Mouse (Mus musculus) neural tube, embryonic 14.5 days (tissue): ENCODE data around the gene Gm17617. TPM values are rescaled to one million over a fixed set of nuclear protein-coding genes. Genes with fewer than 3 reads are reported as not detected.

Experiments used
- ATAC-seq: fragments of 200-750 bp; cut with Nextera tagmentation; 2 replicates; pipeline ENCODE4 v1.8.0; 2017; ENCODE audit warnings: low read depth, mild to moderate bottlenecking, moderate TSS enrichment, moderate library complexity
- H3K27ac ChIP-seq: fragments of 300-500 bp; sonication (generic); 2 replicates; pipeline ENCODE4 v1.5.1; 2014; ENCODE audit warnings: low read depth, mild to moderate bottlenecking, control low read depth, low read length, moderate library complexity, mixed read lengths
- H3K27me3 ChIP-seq: fragments of 300-500 bp; sonication (generic); 2 replicates; pipeline ENCODE4 v1.6.1; 2014; ENCODE audit warnings: low read length; ENCODE audit not compliant: control insufficient read depth, insufficient read depth
- H3K36me3 ChIP-seq: fragments of 300-500 bp; sonication (generic); 2 replicates; pipeline ENCODE4 v1.6.1; 2014; ENCODE audit warnings: low read length, mixed read lengths; ENCODE audit not compliant: control insufficient read depth, insufficient read depth
- H3K4me1 ChIP-seq: fragments of 300-500 bp; sonication (generic); 2 replicates; pipeline ENCODE4 v1.6.1; 2014; ENCODE audit warnings: low read length; ENCODE audit not compliant: control insufficient read depth, insufficient read depth
- H3K4me2 ChIP-seq: fragments of 300-500 bp; sonication (generic); 2 replicates; pipeline ENCODE4 v1.6.1; 2014; ENCODE audit warnings: mild to moderate bottlenecking, low read depth, low read length, control low read depth
- H3K4me3 ChIP-seq: fragments of 300-500 bp; sonication (generic); 2 replicates; pipeline ENCODE4 v1.5.1; 2014; ENCODE audit warnings: low read depth, low read length, control low read depth, mixed read lengths
- H3K9ac ChIP-seq: fragments of 300-500 bp; sonication (generic); replicated peaks from 2 replicates; pipeline ENCODE4 v1.6.1; 2014; ENCODE audit warnings: low read depth, mild to moderate bottlenecking, control low read depth, low read length, mixed read lengths
- H3K9me3 ChIP-seq: fragments of 300-500 bp; sonication (generic); 2 replicates; pipeline ENCODE4 v1.6.1; 2016; ENCODE audit warnings: low read length; ENCODE audit not compliant: control insufficient read depth
- WGBS: fragments of 180-500 bp; shearing (Covaris S2); extraction: QIAGEN DNeasy Blood & Tissue Kit; methylation state at CpG from one replicate; pipeline ENCODE4 v1.1.7; 2014; 5-methylcytosine and 5-hydroxymethylcytosine counted together
- polyA plus RNA-seq: library from polyadenylated mRNA; unstranded; fragments of >200 nt; fragmentation: Nextera tagmentation; extraction: Ambion mirVana; gene quantifications from 2 replicates; pipeline ENCODE4 v1.2.1, GENCODE M21; 2014

Gene Gm17617
- polyA plus RNA-seq, 1 experiment from 2014 or later: not detected

- H3K9me3 ChIP-seq: no peaks in the 10 kb centered on the region
- no peak overlapping the region for H3K27ac ChIP-seq
- H3K9ac ChIP-seq: no peak overlapping the region
- no peak for ATAC-seq
- H3K4me2 ChIP-seq: no peak overlapping the region
- H3K36me3 ChIP-seq: no peaks in the 10 kb centered on the region
- WGBS: 88% methylated on average over 5 of the region's 5 CpGs
- no peaks in the 10 kb centered on the region; the same call in 1 of the 2 replicates for H3K27me3 ChIP-seq
- no peaks in the 10 kb centered on the region; the same call in 1 of the 2 replicates for H3K4me1 ChIP-seq
- no peak overlapping the region for H3K4me3 ChIP-seq
These were observed 20.6 kb upstream of the Gm17617 start for GRCm38 (mm10) chr13:55153951-55154350.

- WGBS: under 1% methylated on average over 64 of the region's 68 CpGs
- ATAC-seq: peak; percentile 44
- no peak within 1 kb of the TSS for H3K27ac ChIP-seq
These were observed 19.5 kb upstream of the Gm17617 start, which contains the start of gene Fgfr4 for GRCm38 (mm10) chr13:55152621-55153415. Gene Fgfr4 (plus strand): TSS chr13:55152640.

GRCm38 (mm10) chr13:55140271-55140670, 6.9 kb upstream of the Gm17617 start:
- no peaks in the 10 kb centered on the region for H3K9me3 ChIP-seq
- 75% methylated on average over 2 of the region's 2 CpGs for WGBS
- no peak overlapping the region for H3K9ac ChIP-seq
- no peaks in the 10 kb centered on the region for H3K27me3 ChIP-seq
- ATAC-seq: no peak
- no peak overlapping the region for H3K4me2 ChIP-seq
- H3K4me1 ChIP-seq: no peaks in the 10 kb centered on the region
- no peak overlapping the region for H3K4me3 ChIP-seq
- H3K36me3 ChIP-seq: no peaks in the 10 kb centered on the region
- H3K27ac ChIP-seq: no peak overlapping the region

More at GRCm38 (mm10) chr13:55152621-55153415, 19.5 kb upstream of the Gm17617 start, which contains the start of gene Fgfr4:
- Histone ChIP-seq H3K9ac (peak within 1 kb of the TSS; percentile 52), H3K4me2 (peak within 1 kb of the TSS; percentile 96), H3K9me3 (no peaks in the 10 kb centered on the region), H3K4me1 (no peaks in the 10 kb centered on the region; the same call in 1 of the 2 replicates), H3K4me3 (peak within 1 kb of the TSS; percentile 34), H3K36me3 (no peaks in the 10 kb centered on the region), H3K27me3 (no peaks in the 10 kb centered on the region; the same call in 1 of the 2 replicates)

- ATAC-seq: no peak
- H3K27me3 ChIP-seq: no peaks in the 10 kb centered on the region
- 3% methylated on average over 5 of the region's 5 CpGs for WGBS
- no peaks in the 10 kb centered on the region for H3K9me3 ChIP-seq
- no peak overlapping the region for H3K9ac ChIP-seq
- H3K4me1 ChIP-seq: no peaks in the 10 kb centered on the region
- H3K27ac ChIP-seq: no peak overlapping the region
- no peak overlapping the region for H3K4me2 ChIP-seq
- peaks cover 23% of the 10 kb centered on the region for H3K36me3 ChIP-seq
- no peak overlapping the region for H3K4me3 ChIP-seq
These were observed 2.0 kb upstream of the Gm17617 start for GRCm38 (mm10) chr13:55135382-55135781.

GRCm38 (mm10) chr13:55124903-55125302, 8.4 kb downstream of the Gm17617 start:
- no peaks in the 10 kb centered on the region for H3K27me3 ChIP-seq
- H3K9me3 ChIP-seq: no peaks in the 10 kb centered on the region
- no peak overlapping the region for H3K4me2 ChIP-seq
- H3K4me1 ChIP-seq: no peaks in the 10 kb centered on the region
- ATAC-seq: no peak
- H3K27ac ChIP-seq: no peak overlapping the region
- H3K4me3 ChIP-seq: no peak overlapping the region
- 93% methylated on average over 6 of the region's 6 CpGs for WGBS
- H3K9ac ChIP-seq: no peak overlapping the region
- peaks cover 21% of the 10 kb centered on the region for H3K36me3 ChIP-seq

GRCm38 (mm10) chr13:55114375-55114774, 19.0 kb downstream of the Gm17617 start:
- ATAC-seq: no peak
- Histone ChIP-seq H3K27ac (no peak overlapping the region), H3K9me3 (no peaks in the 10 kb centered on the region), H3K36me3 (peaks cover 17% of the 10 kb centered on the region), H3K9ac (no peak overlapping the region), H3K4me1 (no peaks in the 10 kb centered on the region), H3K4me3 (no peak overlapping the region), H3K4me2 (no peak overlapping the region), H3K27me3 (no peaks in the 10 kb centered on the region)
- WGBS: 90% methylated on average over 6 of the region's 6 CpGs

GRCm38 (mm10) chr13:55107694-55108093, 25.7 kb downstream of the Gm17617 start:
- no peaks in the 10 kb centered on the region for H3K27me3 ChIP-seq
- no peaks in the 10 kb centered on the region for H3K36me3 ChIP-seq
- H3K4me3 ChIP-seq: no peak overlapping the region
- no peak overlapping the region for H3K27ac ChIP-seq
- peaks cover 5% of the 10 kb centered on the region for H3K4me1 ChIP-seq
- H3K4me2 ChIP-seq: no peak overlapping the region
- no peak overlapping the region for H3K9ac ChIP-seq
- H3K9me3 ChIP-seq: no peaks in the 10 kb centered on the region
- ATAC-seq: no peak
- WGBS: 97% methylated on average over 8 of the region's 8 CpGs

GRCm38 (mm10) chr13:55107116-55107515, 26.2 kb downstream of the Gm17617 start:
- Histone ChIP-seq H3K4me1 (peaks cover 5% of the 10 kb centered on the region), H3K9me3 (no peaks in the 10 kb centered on the region), H3K36me3 (no peaks in the 10 kb centered on the region), H3K27me3 (no peaks in the 10 kb centered on the region), H3K9ac (no peak overlapping the region), H3K4me2 (no peak overlapping the region), H3K4me3 (no peak overlapping the region), H3K27ac (no peak overlapping the region)
- WGBS: 96% methylated on average over 4 of the region's 4 CpGs
- ATAC-seq: no peak

- Histone ChIP-seq H3K27ac (peak overlapping the region; percentile 69; the same call in 1 of the 2 replicates), H3K36me3 (no peaks in the 10 kb centered on the region), H3K9me3 (no peaks in the 10 kb centered on the region), H3K27me3 (no peaks in the 10 kb centered on the region), H3K4me3 (peak overlapping the region; percentile 89), H3K4me2 (peak overlapping the region; percentile 81), H3K4me1 (peaks cover 5% of the 10 kb centered on the region), H3K9ac (peak overlapping the region; percentile 75)
- no peak for ATAC-seq
- WGBS: 20% methylated on average over 8 of the region's 8 CpGs
These were observed 27.2 kb downstream of the Gm17617 start for GRCm38 (mm10) chr13:55105953-55106691.
